Mouse (Mus musculus) liver, adult 2 months (tissue): Measurements from ENCODE around the gene Mocs1. TPM values are rescaled to one million over a fixed set of nuclear protein-coding genes. Genes with fewer than 3 reads are reported as not detected.

Experiments used
- DNase-seq: peaks from one replicate; pipeline ENCODE4 v3.0.0-alpha.2; 2011; ENCODE audit warnings: low read depth, low spot score; ENCODE audit errors: extremely low read depth
- H3K27ac ChIP-seq: fragments of 200-500 bp; replicated peaks from 2 replicates; pipeline ENCODE4 v1.5.1; 2012; ENCODE audit warnings: low read depth, mild to moderate bottlenecking, control low read depth, inconsistent platforms, low read length; ENCODE audit not compliant: insufficient read depth
- H3K27me3 ChIP-seq: fragments of 200-500 bp; 2 replicates; pipeline ENCODE4 v1.6.1; 2012; ENCODE audit warnings: mild to moderate bottlenecking, moderate library complexity, low read length, inconsistent platforms; ENCODE audit not compliant: control insufficient read depth, insufficient read depth
- H3K36me3 ChIP-seq: fragments of 200-500 bp; 2 replicates; pipeline ENCODE4 v1.6.1; 2012; ENCODE audit warnings: low read length, inconsistent platforms; ENCODE audit not compliant: control insufficient read depth, insufficient read depth
- H3K4me1 ChIP-seq: fragments of 200-500 bp; 2 replicates; pipeline ENCODE4 v1.6.1; 2011; ENCODE audit warnings: low read length; ENCODE audit not compliant: control insufficient read depth, insufficient read depth
- H3K4me3 ChIP-seq: fragments of 200-500 bp; 2 replicates; pipeline ENCODE4 v1.5.1; 2011; ENCODE audit warnings: low read depth, mild to moderate bottlenecking, control low read depth, low read length, moderate library complexity; ENCODE audit not compliant: insufficient read depth
- H3K79me2 ChIP-seq: fragments of 200-500 bp; 2 replicates; pipeline ENCODE4 v1.6.1; 2012; ENCODE audit warnings: inconsistent platforms, mild to moderate bottlenecking, low read length, moderate library complexity; ENCODE audit not compliant: control insufficient read depth, insufficient read depth
- H3K9ac ChIP-seq: fragments of 200-500 bp; 2 replicates; pipeline ENCODE4 v1.6.1; 2012; ENCODE audit warnings: low read depth, mild to moderate bottlenecking, control low read depth, inconsistent platforms, low read length
- CTCF ChIP-seq: fragments of 200-500 bp; IDR thresholded peaks from 2 replicates; pipeline ENCODE4 v1.5.1; 2011; ENCODE audit warnings: low read depth, low read length, control low read depth
- POLR2A ChIP-seq: fragments of 200-500 bp; IDR thresholded peaks from 2 replicates; pipeline ENCODE4 v1.6.1; 2011; ENCODE audit warnings: low read length, control low read depth; ENCODE audit not compliant: insufficient read depth; ENCODE audit errors: extremely low read depth
- WGBS: fragments of 180-500 bp; shearing (Covaris S2); methylation state at CpG from one replicate; pipeline ENCODE4 v1.1.7; 2018; 5-methylcytosine and 5-hydroxymethylcytosine counted together
- polyA plus RNA-seq: library from polyadenylated mRNA; depleted of rRNA; stranded (reverse); fragments of >200 nt; gene quantifications from 2 replicates; pipeline ENCODE4 v1.2.3, GENCODE M21; 2012
- total RNA-seq: library from RNA; depleted of rRNA; stranded (reverse); fragments of >200 nt; gene quantifications from 2 replicates; pipeline ENCODE4 v1.2.3, GENCODE M21; 2014

Mocs1 gene
- total and polyA plus RNA-seq, 2 experiments: 46.1 to 125 TPM

DNA sequence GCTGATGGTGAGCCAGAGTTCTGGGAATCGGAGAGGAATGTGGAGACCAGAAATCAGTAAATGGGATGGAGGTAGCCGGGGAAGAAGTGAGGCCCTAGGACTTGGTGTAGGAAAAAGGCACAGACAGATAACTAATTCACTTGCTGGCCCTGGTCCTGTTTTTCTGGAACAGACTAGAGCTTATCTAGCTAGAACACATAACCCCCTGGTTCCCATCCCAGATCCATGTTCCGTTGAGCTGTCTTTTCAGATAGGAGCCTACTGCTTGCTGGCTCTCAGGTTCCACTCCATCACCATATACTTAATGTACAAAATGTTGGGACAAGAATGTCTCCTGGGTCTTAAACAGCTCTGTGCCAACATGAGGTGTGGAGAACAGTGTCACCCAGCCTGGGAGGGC, 29.7 kb downstream of the Mocs1 start:
- peaks cover 3% of the 10 kb centered on the region; the same call in 1 of the 2 replicates for H3K4me1 ChIP-seq
- no peak overlapping the region for H3K27ac ChIP-seq
- WGBS: 74% methylated on average over 3 of the region's 3 CpGs
- no peak overlapping the region for H3K4me3 ChIP-seq
- H3K79me2 ChIP-seq: no peaks in the 10 kb centered on the region
- no peaks in the 10 kb centered on the region for H3K27me3 ChIP-seq
- no peak overlapping the region for H3K9ac ChIP-seq
- DNase-seq: peak; percentile 35
- H3K36me3 ChIP-seq: peaks cover 5% of the 10 kb centered on the region; the same call in 1 of the 2 replicates
- TF ChIP-seq POLR2A: no peak
- TF ChIP-seq CTCF: no peak

DNA sequence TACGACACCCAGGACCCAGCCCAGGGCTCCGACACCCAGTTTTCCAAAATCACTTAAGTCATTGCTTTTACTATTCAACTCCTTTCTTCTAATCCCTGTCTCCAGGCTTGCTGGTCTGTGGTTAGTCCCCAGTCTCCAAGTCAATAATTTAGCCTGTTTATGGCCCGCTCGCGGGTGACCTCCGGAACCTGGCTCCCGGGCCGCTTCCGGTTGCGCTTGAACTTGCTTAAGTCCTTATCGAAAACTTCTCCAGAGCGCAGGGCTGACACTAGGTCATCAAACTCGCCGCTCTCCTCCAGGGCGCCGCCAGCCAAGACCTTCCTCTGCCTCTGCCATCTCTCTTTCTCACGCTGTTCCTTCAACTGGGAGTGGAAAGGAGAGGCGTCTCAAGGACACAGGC, 30.2 kb downstream of the Mocs1 start:
- peaks cover 3% of the 10 kb centered on the region; the same call in 1 of the 2 replicates for H3K36me3 ChIP-seq
- no peaks in the 10 kb centered on the region for H3K79me2 ChIP-seq
- H3K9ac ChIP-seq: no peak overlapping the region
- WGBS: 61% methylated on average over 18 of the region's 18 CpGs
- TF ChIP-seq CTCF: no peak
- no peak for TF ChIP-seq POLR2A
- peaks cover 3% of the 10 kb centered on the region; the same call in 1 of the 2 replicates for H3K4me1 ChIP-seq
- DNase-seq: peak; percentile 64
- H3K27ac ChIP-seq: no peak overlapping the region
- H3K27me3 ChIP-seq: no peaks in the 10 kb centered on the region
- no peak overlapping the region for H3K4me3 ChIP-seq

DNA sequence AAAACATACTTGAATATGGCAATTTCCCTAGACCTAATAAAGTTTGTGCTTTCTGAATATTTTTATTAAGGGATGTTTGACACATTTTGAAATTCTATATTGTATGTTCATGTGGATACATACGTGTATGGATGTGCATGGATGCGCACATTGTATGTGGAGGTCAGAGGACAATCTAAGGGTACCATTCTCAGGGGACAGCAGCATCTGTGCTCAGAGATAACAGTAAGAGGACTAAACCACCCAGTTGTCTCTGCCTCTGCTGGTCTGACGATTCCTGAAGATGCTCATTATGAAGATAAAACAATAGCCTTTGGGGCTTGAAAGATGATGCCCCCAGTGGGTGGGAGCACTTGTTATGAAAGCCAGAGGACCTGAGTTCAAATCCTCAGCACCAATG, 36.7 kb downstream of the Mocs1 start:
- Histone ChIP-seq H3K27me3 (no peaks in the 10 kb centered on the region; the same call in 1 of the 2 replicates), H3K79me2 (no peaks in the 10 kb centered on the region), H3K4me1 (no peaks in the 10 kb centered on the region), H3K4me3 (no peak overlapping the region), H3K9ac (no peak overlapping the region), H3K36me3 (no peaks in the 10 kb centered on the region), H3K27ac (no peak overlapping the region)
- 85% methylated on average over 3 of the region's 3 CpGs for WGBS
- no peak for DNase-seq
- no peak for TF ChIP-seq CTCF
- no peak for TF ChIP-seq POLR2A

DNA sequence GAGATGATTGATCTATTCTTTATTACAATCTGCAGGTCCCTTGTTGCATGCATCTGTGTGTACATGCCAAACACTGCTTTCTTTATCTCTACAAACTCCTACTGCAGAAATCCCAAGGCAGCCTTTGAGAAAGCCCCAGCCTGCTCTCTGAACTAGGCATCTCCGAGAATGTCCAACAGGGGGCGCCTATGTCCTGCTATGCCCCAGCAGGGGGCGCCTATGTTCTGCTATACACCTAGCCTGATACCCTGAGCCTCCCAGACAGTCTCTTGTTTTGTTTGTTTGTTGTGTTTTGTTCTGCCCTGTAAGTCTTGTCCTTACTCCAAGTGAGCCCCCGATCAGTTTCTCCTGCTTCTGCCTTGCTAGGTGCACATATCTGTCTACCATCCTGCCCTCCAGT, 40.1 kb downstream of the Mocs1 start:
- Histone ChIP-seq H3K27ac (no peak overlapping the region), H3K27me3 (no peaks in the 10 kb centered on the region; the same call in 1 of the 2 replicates), H3K9ac (no peak overlapping the region), H3K4me3 (no peak overlapping the region), H3K36me3 (no peaks in the 10 kb centered on the region), H3K79me2 (no peaks in the 10 kb centered on the region), H3K4me1 (no peaks in the 10 kb centered on the region)
- 29% methylated on average over 4 of the region's 4 CpGs for WGBS
- TF ChIP-seq POLR2A: no peak
- TF ChIP-seq CTCF: peak; percentile 87
- DNase-seq: no peak

DNA sequence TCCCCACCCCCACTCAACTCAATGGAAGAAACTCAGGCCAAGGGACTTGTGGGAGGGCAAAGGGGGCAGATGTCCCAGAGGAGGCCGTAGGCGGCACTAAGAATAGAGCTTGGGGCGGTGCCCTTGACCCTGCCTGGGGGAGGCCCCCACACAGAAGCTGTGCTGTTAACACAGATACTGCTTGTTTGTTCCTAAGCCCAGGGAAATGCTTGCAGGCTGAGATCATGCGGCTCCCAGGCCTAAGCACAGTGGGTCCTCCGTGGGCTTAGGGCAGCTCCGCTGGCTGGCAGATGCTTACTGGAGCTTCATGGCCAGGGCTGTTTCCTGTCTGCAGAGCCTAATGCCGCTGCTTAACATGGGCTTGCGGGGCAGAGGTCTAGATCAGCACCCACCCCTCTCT, 44.5 kb downstream of the Mocs1 start:
- no peaks in the 10 kb centered on the region for H3K27me3 ChIP-seq
- DNase-seq: no peak
- no peaks in the 10 kb centered on the region for H3K36me3 ChIP-seq
- TF ChIP-seq CTCF (no peak), POLR2A (no peak)
- no peak overlapping the region for H3K9ac ChIP-seq
- H3K4me3 ChIP-seq: no peak overlapping the region
- H3K79me2 ChIP-seq: no peaks in the 10 kb centered on the region
- no peak overlapping the region for H3K27ac ChIP-seq
- H3K4me1 ChIP-seq: no peaks in the 10 kb centered on the region
- 55% methylated on average over 8 of the region's 8 CpGs for WGBS

DNA sequence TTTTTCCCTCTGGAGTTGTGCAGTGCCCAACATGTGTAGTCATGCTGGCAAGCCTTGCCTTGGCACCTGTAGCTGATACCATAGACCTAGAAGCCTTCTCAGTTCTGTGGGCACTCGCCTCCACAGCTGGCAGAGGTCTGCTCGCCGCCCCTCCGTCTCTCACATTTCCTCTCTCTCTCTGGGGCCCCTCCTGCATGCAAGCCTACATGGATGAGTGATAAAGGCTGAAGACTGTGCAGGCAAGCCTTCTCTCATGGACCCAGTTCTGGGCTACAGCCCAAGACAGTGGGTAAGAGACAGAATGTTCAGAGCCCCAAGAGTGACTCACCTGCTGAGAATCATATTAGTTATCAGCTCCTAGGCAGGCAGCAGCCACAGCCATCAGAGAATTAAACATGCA, 45.9 kb downstream of the Mocs1 start:
- Histone ChIP-seq H3K4me1 (no peaks in the 10 kb centered on the region), H3K27me3 (no peaks in the 10 kb centered on the region), H3K4me3 (no peak overlapping the region), H3K36me3 (no peaks in the 10 kb centered on the region), H3K9ac (no peak overlapping the region), H3K79me2 (no peaks in the 10 kb centered on the region), H3K27ac (no peak overlapping the region)
- 89% methylated on average over 4 of the region's 4 CpGs for WGBS
- TF ChIP-seq CTCF (no peak), POLR2A (no peak)
- DNase-seq: no peak
